Mouse (Mus musculus) intestine, embryonic 15.5 days (tissue): ENCODE measurements around the gene Zfp787. TPM values are rescaled to one million over a fixed set of nuclear protein-coding genes. Genes with fewer than 3 reads are reported as not detected.

ENCODE experiments used
- polyA plus RNA-seq: library from polyadenylated mRNA; unstranded; fragments of >200 nt; fragmentation: Nextera tagmentation; extraction: Ambion mirVana; gene quantifications from 2 replicates; pipeline ENCODE4 v1.2.1, GENCODE M21; 2015

Gene Zfp787
- polyA plus RNA-seq, 1 experiment from 2014 or later: 27.4 TPM

Other genes with a start within 250 kb of the Zfp787 start
- not detected in 2 replicates for gene Vmn1r65, start 145.0 kb downstream of the Zfp787 start, polyA plus RNA-seq
- not detected in 2 replicates for gene Nlrp4c, start 110.8 kb downstream of the Zfp787 start, polyA plus RNA-seq
- 43.2 and 43.4 TPM in 2 replicates for gene Zfp444, start 16.2 kb upstream of the Zfp787 start, polyA plus RNA-seq
- gene Galp, start 41.1 kb upstream of the Zfp787 start, polyA plus RNA-seq: not detected in 2 replicates
- not detected in 2 replicates for gene Zscan5b, start 66.3 kb upstream of the Zfp787 start, polyA plus RNA-seq
- gene Epp13, start 96.7 kb upstream of the Zfp787 start, polyA plus RNA-seq: not detected in 2 replicates
- gene Zfp667, start 130.6 kb upstream of the Zfp787 start, polyA plus RNA-seq: 5.4 and 6.5 TPM in 2 replicates
- 4.5 and 4.9 TPM in 2 replicates for gene Zfp583, start 175.3 kb upstream of the Zfp787 start, polyA plus RNA-seq
- 0.85 and 1.3 TPM in 2 replicates for gene Gm3854, start 187.8 kb upstream of the Zfp787 start, polyA plus RNA-seq
- 2.0 and 2.3 TPM in 2 replicates for gene Zfp78, start 207.3 kb upstream of the Zfp787 start, polyA plus RNA-seq
- gene Zfp28, start 227.3 kb upstream of the Zfp787 start, polyA plus RNA-seq: 7.8 and 8.2 TPM in 2 replicates
- gene Smim17, start 242.7 kb upstream of the Zfp787 start, polyA plus RNA-seq: 0.15 and 0.20 TPM in 2 replicates